Mouse (Mus musculus) left cerebral cortex, postnatal 36 days (tissue): ENCODE data around the gene Glra4. TPM values are rescaled to one million over a fixed set of nuclear protein-coding genes. Genes with fewer than 3 reads are reported as not detected.
"Not testable (repeated sequence)": the region's sequence is repeated elsewhere in the genome, so short reads cannot be mapped to it uniquely, and the experiment has no call there.

ENCODE experiments used
- DNase-seq, 2 experiments: peaks; one replicate each; pipeline ENCODE4 v3.0.0; 2021 to 2022; ENCODE audit warnings: low spot score in 2 of 2, mixed read lengths in 1 of 2
- intact Hi-C: fragments of 180-260 bp; cut with DNase I; formaldehyde crosslinking; loops from one replicate; pipeline ENCODE4 v1.15.1; 2025
- total RNA-seq, 2 experiments: library from RNA; stranded (reverse); gene quantifications; 2 replicates each; pipeline ENCODE4 v1.2.3; 2021

Glra4 gene
- total RNA-seq, 2 experiments from 2014 or later, result not detected

DNA sequence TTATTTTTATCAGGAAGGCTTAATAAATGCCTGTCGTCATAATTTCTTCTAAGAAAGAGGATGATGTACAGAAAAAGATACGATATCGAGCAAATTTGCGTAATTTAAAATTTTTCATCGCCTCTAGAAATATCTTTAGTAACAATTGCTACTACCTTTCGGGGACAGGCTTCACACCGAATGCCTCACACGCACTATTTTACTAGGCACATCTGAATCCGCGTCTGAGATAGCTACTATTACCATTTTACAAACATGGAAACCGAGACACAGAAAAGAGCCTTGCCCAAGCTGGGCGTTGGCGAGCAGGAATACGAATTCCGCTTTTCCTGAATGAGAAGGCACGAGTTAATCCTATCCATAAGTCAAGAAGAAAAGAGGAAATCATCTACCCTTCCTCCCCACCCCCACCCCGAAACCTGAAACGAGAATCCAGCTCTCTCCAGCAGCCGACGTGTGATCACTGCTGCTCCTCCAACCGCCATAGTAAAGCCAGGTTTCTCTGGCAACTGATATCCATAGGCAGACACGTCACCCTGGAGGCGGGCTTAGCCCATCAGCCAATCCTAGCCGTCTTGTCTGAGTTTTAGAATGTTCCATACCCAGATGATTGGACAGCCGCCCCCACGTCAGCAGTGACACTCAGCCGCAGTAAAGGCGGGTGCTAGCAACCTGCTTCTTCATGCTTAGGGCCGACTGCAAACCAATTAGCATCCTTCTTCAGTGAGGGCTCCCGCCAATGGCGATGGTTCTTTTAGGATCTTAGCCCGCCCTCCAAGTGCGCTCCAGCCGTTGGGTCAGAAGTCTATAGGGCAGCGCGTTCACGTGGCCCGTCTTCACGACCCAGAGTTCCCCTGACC lies 38.9 kb downstream of the Glra4 start:
- intact Hi-C loops, result loop anchor here (1.0 to 10.0 kb wide), 4 partner anchors 75 to 276 kb away; partner anchors contain the start of gene Zcchc18
- DNase-seq, result peak; percentile 90 to 92

- intact Hi-C loops, result loop anchor here (5.0 to 10.0 kb wide), 3 partner anchors 113 to 277 kb away; partner anchors contain the start of gene Zcchc18
- no peak for DNase-seq
Observed at GRCm38 (mm10) chrX:136740087-136740790, 39.7 kb downstream of the Glra4 start.

DNA sequence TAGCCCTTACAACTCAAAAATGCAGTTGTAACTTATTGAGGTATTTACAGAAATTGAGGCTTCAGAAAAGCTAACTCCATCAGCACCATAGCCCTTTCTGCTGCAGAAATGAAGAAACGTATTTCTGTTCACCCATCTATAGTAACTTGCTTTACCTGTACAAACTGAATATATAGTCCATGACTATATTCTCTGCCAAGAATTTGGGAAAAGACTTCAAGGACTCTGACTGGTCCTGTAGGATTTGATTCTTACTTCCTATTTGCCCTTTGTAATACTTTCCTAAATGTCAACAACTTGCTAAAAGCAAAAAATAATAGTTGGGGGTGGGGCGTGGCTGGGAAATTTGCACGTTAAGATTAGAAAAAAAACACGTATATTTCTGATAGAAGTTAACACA lies 47.9 kb downstream of the Glra4 start:
- intact Hi-C loops, result no loop called here
- no peak for DNase-seq

- DNase-seq, intact Hi-C loops: not testable (repeated sequence)
Observed at GRCm38 (mm10) chrX:136714742-136715474, 65.0 kb downstream of the Glra4 start.

- intact Hi-C loops, result no loop called here
- no peak for DNase-seq
Observed at GRCm38 (mm10) chrX:136708782-136709181, 71.2 kb downstream of the Glra4 start.

- intact Hi-C loops, result no loop called here
- DNase-seq, result peak; percentile 36 to 42
Observed at GRCm38 (mm10) chrX:136708168-136708681, 71.7 kb downstream of the Glra4 start.

Other genes with a start within 250 kb of the Glra4 start
- under 1 TPM in 1 of 2 experiments, not detected in 1; 0.23 TPM for gene Kir3dl2, start 236.1 kb downstream of the Glra4 start, total RNA-seq
- 100 to 1,000 TPM; 151 to 173 TPM for gene Tceal3, start 189.3 kb downstream of the Glra4 start, total RNA-seq
- 10 to 100 TPM; 13.7 to 14.8 TPM for gene Tceal1, start 72.2 kb downstream of the Glra4 start, total RNA-seq
- gene Morf4l2, start 36.5 kb downstream of the Glra4 start, total RNA-seq, result 100 to 1,000 TPM; 322 to 343 TPM
- gene Plp1, start 42.5 kb upstream of the Glra4 start, total RNA-seq, result 1,000 to 10,000 TPM in 1 of 2 experiments, 100 to 1,000 TPM in 1; 788 to 1,170 TPM
- 10 to 100 TPM; 12.1 to 19.6 TPM for gene Rab9b, start 88.6 kb upstream of the Glra4 start, total RNA-seq
- gene H2bfm, start 147.2 kb upstream of the Glra4 start, total RNA-seq, result not detected
- gene Tmsb15b2, start 195.4 kb upstream of the Glra4 start, total RNA-seq, result 10 to 100 TPM in 1 of 2 experiments, 1 to 10 TPM in 1; 7.2 to 23.5 TPM
- gene Tmsb15l, start 196.7 kb upstream of the Glra4 start, total RNA-seq, result 1 to 10 TPM; 2.2 to 4.6 TPM
- gene Tmsb15b1, start 196.7 kb upstream of the Glra4 start, total RNA-seq, result 1 to 10 TPM; 1.5 to 4.5 TPM
- gene Zcchc18, start 213.0 kb upstream of the Glra4 start, total RNA-seq, result 100 to 1,000 TPM; 248 to 256 TPM